Mouse (Mus musculus): ENCODE results near the gene Sri.

- TF ChIP-seq IRF4 (IDR thresholded peaks at IDR 0.05; ENCODE audit: low read depth, low read length) = no peak
- no peak for TF ChIP-seq MAX (IDR thresholded peaks at IDR 0.05; ENCODE audit: low read length)
- no peak for TF ChIP-seq POLR2A (IDR thresholded peaks at IDR 0.05; ENCODE audit: low read depth, low read length)
- TF ChIP-seq USF1 (IDR thresholded peaks at IDR 0.05; ENCODE audit: low read depth, low read length) = no peak
- TF ChIP-seq CHD1 (IDR thresholded peaks at IDR 0.05; ENCODE audit: low read depth, low read length) = no peak
Measured at GRCm38 (mm10) chr5:8062469-8062868, 16.6 kb downstream of the Sri start.
